Mouse (Mus musculus) adrenal gland (tissue): ENCODE measurements around the gene Slc22a8.

Experiments
- intact Hi-C: fragments of 180-260 bp; cut with DNase I; formaldehyde crosslinking; loops from one replicate; pipeline ENCODE4 v1.15.1; 2025
- long read RNA-seq, 2 experiments: library from polyadenylated mRNA; unstranded; transcript quantifications; one replicate each; pipeline ENCODE4 v2.0.0; 2020; ENCODE audit warnings: borderline replicate concordance in 1 of 2; ENCODE audit not compliant: insufficient replicate concordance in 1 of 2

The Slc22a8 gene
- long read RNA-seq, experiment 1 = 0 reads
- long read RNA-seq, experiment 2 = 0 reads

GRCm38 (mm10) chr19:8590954-8591353 is at the start of gene Slc22a8:
Gene Slc22a8, plus strand, starts transcription at chr19:8591254.
- intact Hi-C loops = no loop called here

DNA sequence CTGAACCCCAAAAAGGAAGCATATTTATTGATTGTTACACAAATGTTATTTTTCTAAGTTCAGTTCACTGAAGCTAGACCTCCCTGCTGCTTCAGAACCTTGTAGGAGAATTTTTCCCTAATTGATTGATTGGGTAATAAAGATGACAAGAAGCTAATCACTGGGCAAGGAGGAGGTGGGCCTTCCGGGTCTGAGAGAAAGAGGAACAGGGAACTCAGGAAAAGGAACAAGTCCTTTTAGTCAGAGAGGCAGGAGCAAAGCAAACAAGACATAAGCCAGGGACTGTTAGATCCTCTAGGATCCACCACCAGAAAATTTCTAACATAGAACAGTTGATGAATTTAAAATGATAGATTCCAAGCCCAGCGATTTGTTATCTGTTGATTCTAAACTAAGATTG is 32.2 kb upstream of the Slc22a8 start:
- intact Hi-C loops = no loop called here

DNA sequence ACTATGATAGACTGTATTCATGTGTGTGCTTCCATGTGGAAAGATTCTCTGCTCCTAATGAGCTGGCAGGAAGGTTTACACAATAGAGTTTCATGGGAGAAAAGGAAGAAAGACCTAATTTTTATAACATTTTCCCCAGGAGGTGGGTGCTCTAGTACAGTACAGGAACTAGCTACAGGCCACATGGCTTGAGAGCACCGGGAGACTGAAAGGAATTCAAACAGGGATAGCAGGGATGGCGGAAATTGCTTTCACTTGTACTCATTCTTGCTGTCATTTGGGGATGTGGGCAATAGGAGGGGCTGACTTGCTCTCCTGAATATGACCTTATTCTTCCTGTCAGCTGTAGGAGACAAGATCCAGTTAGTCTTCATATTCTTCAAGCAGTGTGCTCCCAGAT is 27.0 kb upstream of the Slc22a8 start:
- intact Hi-C loops = no loop called here

GRCm38 (mm10) chr19:8564469-8564868 is 26.6 kb upstream of the Slc22a8 start:
- intact Hi-C loops = no loop called here

DNA sequence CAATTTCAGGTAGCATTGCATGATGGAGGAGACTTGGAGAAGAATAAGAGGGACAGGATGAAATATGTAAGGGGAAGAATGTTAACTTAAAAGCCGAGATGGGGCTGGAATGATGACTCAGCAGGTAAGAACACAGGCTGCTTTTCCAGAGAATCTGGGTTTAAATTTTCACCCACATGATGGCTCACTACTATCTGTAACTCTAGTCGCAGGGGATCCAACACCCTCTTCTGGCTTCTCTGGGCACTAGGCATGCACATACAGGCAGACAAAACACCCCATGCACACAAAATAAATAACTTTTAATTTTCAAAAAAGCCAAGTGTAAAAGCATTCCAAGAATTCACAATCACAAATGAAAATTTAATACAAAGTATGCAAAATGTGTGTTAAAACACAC is 25.8 kb upstream of the Slc22a8 start:
- intact Hi-C loops = no loop called here

DNA sequence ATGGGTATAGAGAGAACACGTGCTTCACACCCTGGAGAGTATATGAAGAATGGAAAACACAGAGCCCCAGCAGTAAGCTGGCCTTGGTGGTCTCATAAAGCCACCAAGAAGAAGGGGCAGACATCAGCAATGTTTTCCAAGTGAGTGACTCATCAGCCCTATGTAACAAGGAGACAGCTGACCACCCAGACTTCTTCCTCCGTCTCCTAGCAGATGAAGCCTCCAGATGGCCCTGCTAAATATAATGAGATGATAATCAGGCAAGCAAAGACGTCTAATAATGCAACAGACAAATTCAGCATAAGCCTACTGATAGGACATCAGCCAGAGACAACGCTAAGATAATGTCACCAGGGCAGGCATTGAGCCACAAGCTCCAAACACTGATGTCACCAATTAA is 25.1 kb upstream of the Slc22a8 start:
- intact Hi-C loops = no loop called here

DNA sequence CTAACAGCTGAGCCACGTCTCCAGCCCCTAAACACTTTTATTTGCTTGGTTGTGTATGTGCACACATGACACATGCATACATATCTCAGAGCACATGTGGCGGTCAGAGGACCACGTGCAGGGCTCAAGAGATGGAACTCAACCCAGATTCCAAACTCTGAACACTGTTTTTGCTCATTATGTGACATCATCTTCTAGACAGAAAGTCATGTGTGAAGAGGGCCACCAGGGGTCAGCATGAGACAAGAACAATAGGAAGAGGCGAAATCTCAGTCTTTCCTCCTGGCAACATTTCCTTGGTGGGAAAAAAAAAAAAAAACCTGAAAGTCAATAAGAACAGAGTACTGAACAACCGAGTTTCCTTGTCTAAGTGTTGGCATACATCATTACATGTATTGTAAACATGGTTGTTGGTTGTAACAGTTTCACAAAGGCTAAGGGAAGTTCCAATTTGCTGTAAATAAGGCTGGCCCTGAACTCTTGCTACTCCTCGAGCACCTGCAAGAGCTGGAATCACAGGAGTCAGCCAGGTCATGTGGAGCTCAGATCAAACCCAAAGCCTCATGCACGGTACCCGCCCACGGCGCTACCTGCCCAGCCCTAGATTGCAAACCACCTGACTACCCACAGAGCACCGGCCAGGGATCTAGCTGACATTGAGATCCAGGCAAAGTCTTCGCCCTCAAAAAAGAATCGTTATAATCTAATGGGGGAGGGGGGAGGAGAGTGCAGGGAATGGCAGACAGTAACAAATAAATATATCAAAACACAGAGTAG is 23.8 kb upstream of the Slc22a8 start:
- intact Hi-C loops = no loop called here

GRCm38 (mm10) chr19:8569453-8569863 is 21.6 kb upstream of the Slc22a8 start:
- intact Hi-C loops = no loop called here

- intact Hi-C loops = no loop called here
These were observed 20.6 kb upstream of the Slc22a8 start for GRCm38 (mm10) chr19:8570341-8571040.

DNA sequence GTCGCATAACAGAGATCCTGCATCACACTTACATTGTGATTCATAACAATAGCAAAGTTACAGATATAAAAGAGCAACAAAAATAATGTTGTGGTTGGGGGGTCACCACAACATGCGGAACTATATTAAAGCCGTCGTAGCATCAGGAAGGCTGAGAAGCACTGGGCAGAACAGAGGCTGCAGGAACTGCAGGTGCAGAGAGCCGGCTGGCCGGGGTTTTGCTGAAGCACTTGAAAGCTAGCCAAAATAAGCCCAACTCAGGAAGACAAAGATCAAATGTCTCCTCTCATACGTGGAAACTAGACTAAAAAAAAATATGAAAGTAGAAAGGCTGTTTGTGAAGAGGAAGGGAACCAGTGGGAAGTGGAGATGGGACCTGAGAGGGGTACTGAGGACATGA is 19.3 kb upstream of the Slc22a8 start:
- intact Hi-C loops = no loop called here

DNA sequence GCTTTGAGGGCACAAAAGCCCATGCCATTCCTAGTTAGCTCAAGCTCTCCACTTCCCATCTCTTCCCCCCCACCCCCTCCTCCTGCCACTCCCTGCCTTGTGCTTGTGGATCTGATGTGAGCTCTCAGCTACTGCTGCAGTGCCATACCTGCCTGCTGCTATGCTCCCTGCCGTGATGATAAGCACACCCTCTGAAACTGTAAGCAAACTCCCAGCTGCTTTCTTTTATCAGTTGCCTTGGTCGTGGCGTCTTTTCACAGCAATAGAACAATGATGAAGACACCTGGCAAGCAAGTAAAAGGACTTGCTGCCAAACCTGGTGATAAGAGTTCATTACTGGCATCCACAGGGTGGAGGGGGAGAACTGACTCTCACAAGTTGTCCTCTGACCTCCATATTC is 18.6 kb upstream of the Slc22a8 start:
- intact Hi-C loops = no loop called here

DNA sequence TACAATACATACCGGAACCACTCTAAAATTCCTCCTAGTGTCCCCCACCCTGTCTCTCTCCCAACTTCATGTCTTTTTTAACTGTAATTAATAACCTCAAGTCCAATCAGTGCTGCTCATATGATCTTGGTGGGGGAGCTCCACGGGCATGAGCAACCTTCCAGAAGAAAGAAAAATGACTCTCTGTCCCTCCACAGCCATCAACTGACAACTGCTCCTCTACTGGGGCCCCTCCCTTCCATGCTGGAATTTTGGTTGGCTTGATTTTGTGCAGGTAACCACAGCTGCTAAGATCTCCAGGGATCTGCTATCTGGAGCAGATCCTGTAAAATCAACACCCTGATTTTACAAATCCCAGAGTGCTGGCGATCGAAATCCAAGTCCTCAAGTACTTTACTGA is 13.6 kb upstream of the Slc22a8 start:
- intact Hi-C loops = no loop called here

GRCm38 (mm10) chr19:8578293-8578969 is 12.6 kb upstream of the Slc22a8 start:
- intact Hi-C loops = loop anchor here (1.0 kb wide), 1 partner anchor 106 kb away; no protein-coding TSS in a partner anchor

- intact Hi-C loops = loop anchor here (1.0 kb wide), 1 partner anchor 105 kb away; no protein-coding TSS in a partner anchor
These were observed 12.1 kb upstream of the Slc22a8 start for GRCm38 (mm10) chr19:8578970-8579342.

- intact Hi-C loops = no loop called here
These were observed 5.8 kb upstream of the Slc22a8 start for GRCm38 (mm10) chr19:8585298-8585697.

- intact Hi-C loops = no loop called here
These were observed 5.2 kb upstream of the Slc22a8 start for GRCm38 (mm10) chr19:8585899-8586298.

- intact Hi-C loops = no loop called here
These were observed 4.7 kb upstream of the Slc22a8 start for GRCm38 (mm10) chr19:8586350-8586749.

DNA sequence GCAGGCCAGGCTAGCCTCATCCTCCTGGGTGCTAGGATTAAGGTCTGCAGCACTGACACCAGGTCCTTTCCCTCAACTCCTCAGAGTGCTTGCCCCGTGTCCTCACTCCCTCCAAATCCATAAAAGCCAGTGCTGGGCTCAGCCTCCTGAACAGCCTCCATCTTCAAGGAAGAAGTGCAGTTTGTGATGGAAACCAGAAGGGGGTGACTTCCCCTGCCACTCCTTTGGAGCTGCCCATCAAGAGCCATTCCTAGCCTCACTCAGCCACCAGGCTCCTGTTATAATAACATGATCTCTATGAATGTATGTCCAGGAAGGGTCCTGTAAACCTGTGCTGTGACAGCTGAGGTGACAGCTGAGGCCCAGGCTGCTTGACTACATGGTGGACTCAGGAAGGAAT is 3.7 kb upstream of the Slc22a8 start:
- intact Hi-C loops = no loop called here

- intact Hi-C loops = no loop called here
These were observed 1.1 kb downstream of the Slc22a8 start for GRCm38 (mm10) chr19:8592155-8592554.

GRCm38 (mm10) chr19:8592873-8593408 is 1.9 kb downstream of the Slc22a8 start:
- intact Hi-C loops = no loop called here

- intact Hi-C loops = no loop called here
These were observed 2.8 kb downstream of the Slc22a8 start for GRCm38 (mm10) chr19:8593833-8594232.

- intact Hi-C loops = no loop called here
These were observed 3.5 kb downstream of the Slc22a8 start for GRCm38 (mm10) chr19:8594518-8594917.
